Mouse (Mus musculus): Measurements from ENCODE around the gene Mgam. TPM values are rescaled to one million over a fixed set of nuclear protein-coding genes. Genes with fewer than 3 reads are reported as not detected.
A peak's percentile ranks its signal among the peaks of the same experiment; 100 is the strongest.
"Not testable (repeated sequence)": the region's sequence is repeated elsewhere in the genome, so short reads cannot be mapped to it uniquely, and the experiment has no call there.

The Mgam gene
- polyA plus RNA-seq, 1 experiment, result 0.18 TPM

GRCm38 (mm10) chr6:40640710-40641538 is 12.3 kb downstream of the Mgam start:
- no peak overlapping the region for H3K27ac ChIP-seq (ENCODE audit: insufficient read depth, low read length)
- no peaks in the 10 kb centered on the region for H3K36me3 ChIP-seq (ENCODE audit: control insufficient read depth, insufficient read depth, low read length)
- 77% methylated on average over 8 of the region's 8 CpGs for WGBS

GRCm38 (mm10) chr6:40645701-40646100 is 17.1 kb downstream of the Mgam start:
- Histone ChIP-seq H3K4me3 (ENCODE audit: extremely low read depth, insufficient read depth, insufficient read length) (no peak overlapping the region), H3K27ac (ENCODE audit: insufficient read depth, low read length) (no peak overlapping the region), H3K27me3 (ENCODE audit: control insufficient read depth, insufficient read depth, low read length) (no peaks in the 10 kb centered on the region), H3K4me1 (ENCODE audit: control insufficient read depth, insufficient read depth, insufficient read length) (no peaks in the 10 kb centered on the region), H3K36me3 (ENCODE audit: control insufficient read depth, insufficient read depth, low read length) (no peaks in the 10 kb centered on the region)
- TF ChIP-seq POLR2A (IDR thresholded peaks at IDR 0.05; ENCODE audit: low read depth, low read length), result no peak
- no peak for TF ChIP-seq CTCF (IDR thresholded peaks at IDR 0.05; ENCODE audit: extremely low read depth, insufficient read depth, insufficient read length, insufficient replicate concordance)
- 89% methylated on average over 8 of the region's 8 CpGs for WGBS
- no peak for DNase-seq (ENCODE audit: low read depth in 1 of 2, low spot score in 2 of 2)

More at GRCm38 (mm10) chr6:40640710-40641538, 12.3 kb downstream of the Mgam start:
- Histone ChIP-seq H3K4me3 (ENCODE audit: extremely low read depth, insufficient read depth, insufficient read length) (no peak overlapping the region), H3K4me1 (ENCODE audit: control insufficient read depth, insufficient read depth, insufficient read length) (no peaks in the 10 kb centered on the region), H3K27me3 (ENCODE audit: control insufficient read depth, insufficient read depth, low read length) (no peaks in the 10 kb centered on the region)
- TF ChIP-seq POLR2A (IDR thresholded peaks at IDR 0.05; ENCODE audit: low read depth, low read length) (no peak), CTCF (IDR thresholded peaks at IDR 0.05; ENCODE audit: extremely low read depth, insufficient read depth, insufficient read length, insufficient replicate concordance) (no peak)
- DNase-seq (ENCODE audit: low read depth in 1 of 2, low spot score in 2 of 2), result no peak

- TF ChIP-seq CTCF (IDR thresholded peaks at IDR 0.05; ENCODE audit: extremely low read depth, insufficient read depth, insufficient read length, insufficient replicate concordance) (no peak), POLR2A (IDR thresholded peaks at IDR 0.05; ENCODE audit: low read depth, low read length) (no peak)
- WGBS, result 87% methylated on average over 1 of the region's 1 CpGs
- no peaks in the 10 kb centered on the region for H3K27me3 ChIP-seq (ENCODE audit: control insufficient read depth, insufficient read depth, low read length)
- H3K27ac ChIP-seq (ENCODE audit: insufficient read depth, low read length), result no peak overlapping the region
- H3K4me1 ChIP-seq (ENCODE audit: control insufficient read depth, insufficient read depth, insufficient read length), result no peaks in the 10 kb centered on the region
- H3K36me3 ChIP-seq (ENCODE audit: control insufficient read depth, insufficient read depth, low read length), result no peaks in the 10 kb centered on the region
- no peak for DNase-seq (ENCODE audit: low read depth in 1 of 2, low spot score in 2 of 2)
- H3K4me3 ChIP-seq (ENCODE audit: extremely low read depth, insufficient read depth, insufficient read length), result no peak overlapping the region
Measured at GRCm38 (mm10) chr6:40650953-40651352, 22.3 kb downstream of the Mgam start.

- Histone ChIP-seq H3K27me3 (ENCODE audit: control insufficient read depth, insufficient read depth, low read length) (no peaks in the 10 kb centered on the region), H3K4me1 (ENCODE audit: control insufficient read depth, insufficient read depth, insufficient read length) (no peaks in the 10 kb centered on the region), H3K4me3 (ENCODE audit: extremely low read depth, insufficient read depth, insufficient read length) (no peak overlapping the region), H3K27ac (ENCODE audit: insufficient read depth, low read length) (no peak overlapping the region), H3K36me3 (ENCODE audit: control insufficient read depth, insufficient read depth, low read length) (no peaks in the 10 kb centered on the region)
- TF ChIP-seq CTCF (IDR thresholded peaks at IDR 0.05; ENCODE audit: extremely low read depth, insufficient read depth, insufficient read length, insufficient replicate concordance) (no peak), POLR2A (IDR thresholded peaks at IDR 0.05; ENCODE audit: low read depth, low read length) (no peak)
- 78% methylated on average over 2 of the region's 2 CpGs for WGBS
- no peak for DNase-seq (ENCODE audit: low read depth in 1 of 2, low spot score in 2 of 2)
Measured at GRCm38 (mm10) chr6:40660930-40661329, 32.3 kb downstream of the Mgam start.

GRCm38 (mm10) chr6:40689180-40689579 is 60.5 kb downstream of the Mgam start:
- H3K4me1 ChIP-seq (ENCODE audit: control insufficient read depth, insufficient read depth, insufficient read length), result no peaks in the 10 kb centered on the region
- whole genome bisulfite sequencing, result 7% methylated on average over 5 of the region's 5 CpGs
- no peak overlapping the region for H3K27ac ChIP-seq (ENCODE audit: insufficient read depth, low read length)
- no peaks in the 10 kb centered on the region for H3K27me3 ChIP-seq (ENCODE audit: control insufficient read depth, insufficient read depth, low read length)
- DNase-seq (ENCODE audit: low read depth in 1 of 2, low spot score in 2 of 2), result peak in 1 of 2 experiments; percentile 2
- no peak overlapping the region for H3K4me3 ChIP-seq (ENCODE audit: extremely low read depth, insufficient read depth, insufficient read length)
- H3K36me3 ChIP-seq (ENCODE audit: control insufficient read depth, insufficient read depth, low read length), result no peaks in the 10 kb centered on the region
- TF ChIP-seq CTCF (IDR thresholded peaks at IDR 0.05; ENCODE audit: extremely low read depth, insufficient read depth, insufficient read length, insufficient replicate concordance) (peak; percentile 17; the same call in 1 of the 2 replicates), POLR2A (IDR thresholded peaks at IDR 0.05; ENCODE audit: low read depth, low read length) (no peak)

GRCm38 (mm10) chr6:40692007-40692406 is 63.4 kb downstream of the Mgam start:
- not testable (repeated sequence) for H3K4me3 ChIP-seq (ENCODE audit: extremely low read depth, insufficient read depth, insufficient read length); H3K36me3 ChIP-seq (ENCODE audit: control insufficient read depth, insufficient read depth, low read length); H3K27ac ChIP-seq (ENCODE audit: insufficient read depth, low read length); H3K4me1 ChIP-seq (ENCODE audit: control insufficient read depth, insufficient read depth, insufficient read length); H3K27me3 ChIP-seq (ENCODE audit: control insufficient read depth, insufficient read depth, low read length); DNase-seq (ENCODE audit: low read depth in 1 of 2, low spot score in 2 of 2)
- WGBS, result 79% methylated on average over 4 of the region's 4 CpGs

- H3K4me1 ChIP-seq (ENCODE audit: control insufficient read depth, insufficient read depth, insufficient read length); DNase-seq (ENCODE audit: low read depth in 1 of 2, low spot score in 2 of 2); H3K27ac ChIP-seq (ENCODE audit: insufficient read depth, low read length); H3K27me3 ChIP-seq (ENCODE audit: control insufficient read depth, insufficient read depth, low read length); H3K4me3 ChIP-seq (ENCODE audit: extremely low read depth, insufficient read depth, insufficient read length); H3K36me3 ChIP-seq (ENCODE audit: control insufficient read depth, insufficient read depth, low read length): not testable (repeated sequence)
- WGBS, result 89% methylated on average over 5 of the region's 5 CpGs
Measured at GRCm38 (mm10) chr6:40713494-40713893, 84.9 kb downstream of the Mgam start.

Data from spleen, adult 2 months (tissue).